Mouse (Mus musculus) myocyte (in vitro differentiated cells): ENCODE data around the gene Wdr27. TPM values are rescaled to one million over a fixed set of nuclear protein-coding genes. Genes with fewer than 3 reads are reported as not detected.
"Not testable (repeated sequence)": the region's sequence is repeated elsewhere in the genome, so short reads cannot be mapped to it uniquely, and the experiment has no call there.

Experiments used
- H3K27me3 ChIP-seq: one replicate; pipeline ENCODE4 v1.6.1; 2011; ENCODE audit not compliant: control insufficient read depth, insufficient read depth, insufficient read length
- H3K36me3 ChIP-seq: one replicate; pipeline ENCODE4 v1.6.1; 2011; ENCODE audit not compliant: control insufficient read depth, insufficient read depth
- H3K4me2 ChIP-seq: one replicate; pipeline ENCODE4 v1.6.1; 2011; ENCODE audit warnings: low read depth, control low read depth
- H3K4me3 ChIP-seq: one replicate; pipeline ENCODE4 v1.5.1; 2011; ENCODE audit warnings: mild to moderate bottlenecking, control low read depth, moderate library complexity
- H3K79me2 ChIP-seq: one replicate; pipeline ENCODE4 v1.6.1; 2011; ENCODE audit not compliant: control insufficient read depth, insufficient read depth
- H3ac ChIP-seq: one replicate; pipeline ENCODE4 v1.6.1; 2011; ENCODE audit not compliant: control insufficient read depth, insufficient read length
- CEBPB ChIP-seq: IDR thresholded peaks from 2 replicates; pipeline ENCODE4 v1.6.1; 2011; ENCODE audit warnings: mild to moderate bottlenecking, moderate library complexity; ENCODE audit not compliant: poor library complexity, insufficient read depth, severe bottlenecking
- E2F4 ChIP-seq: IDR thresholded peaks from one replicate; pipeline ENCODE4 v1.6.1; 2011; ENCODE audit warnings: mild to moderate bottlenecking, control low read depth, moderate library complexity; ENCODE audit not compliant: insufficient read depth
- MAX ChIP-seq: IDR thresholded peaks from one replicate; pipeline ENCODE4 v1.6.1; 2011; ENCODE audit warnings: low read depth, mild to moderate bottlenecking, control low read depth
- MYOD1 ChIP-seq, 3 experiments: IDR thresholded peaks; one replicate each; pipeline ENCODE4 v1.6.1; 2011; ENCODE audit warnings: control low read depth in 2 of 3, low read depth in 2 of 3, mild to moderate bottlenecking in 2 of 3, moderate library complexity in 1 of 3; ENCODE audit not compliant: insufficient read length in 2 of 3, control insufficient read depth in 1 of 3
- MYOG ChIP-seq, 3 experiments: IDR thresholded peaks; one replicate each; pipeline ENCODE4 v1.6.1; 2011; ENCODE audit warnings: control low read depth in 2 of 3, low read depth in 2 of 3, mild to moderate bottlenecking in 2 of 3; ENCODE audit not compliant: insufficient read length in 2 of 3, control insufficient read depth in 1 of 3, insufficient read depth in 1 of 3
- POLR2A ChIP-seq: IDR thresholded peaks from one replicate; pipeline ENCODE4 v1.6.1; 2011; ENCODE audit warnings: low read depth, mild to moderate bottlenecking, control low read depth, moderate library complexity; ENCODE audit not compliant: insufficient read length
- POLR2AphosphoS2 ChIP-seq: IDR thresholded peaks from one replicate; pipeline ENCODE4 v1.6.1; 2011; ENCODE audit warnings: low read depth, control low read depth; ENCODE audit not compliant: insufficient read length
- REST ChIP-seq: IDR thresholded peaks from one replicate; pipeline ENCODE4 v1.6.1; 2011; ENCODE audit warnings: mild to moderate bottlenecking, control low read depth, moderate library complexity; ENCODE audit not compliant: insufficient read depth, insufficient read length
- SRF ChIP-seq: IDR thresholded peaks from one replicate; pipeline ENCODE4 v1.6.1; 2011; ENCODE audit warnings: low read depth; ENCODE audit not compliant: control insufficient read depth, insufficient read length
- TCF12 ChIP-seq: IDR thresholded peaks from one replicate; pipeline ENCODE4 v1.6.1; 2011; ENCODE audit warnings: mild to moderate bottlenecking, control low read depth; ENCODE audit not compliant: poor library complexity, insufficient read depth, severe bottlenecking
- TCF3 ChIP-seq: IDR thresholded peaks from one replicate; pipeline ENCODE4 v1.6.1; 2011; ENCODE audit warnings: low read depth, control low read depth; ENCODE audit not compliant: insufficient read length
- USF1 ChIP-seq: IDR thresholded peaks from one replicate; pipeline ENCODE4 v1.6.1; 2011; ENCODE audit warnings: low read depth, mild to moderate bottlenecking, control low read depth, moderate library complexity
- polyA plus RNA-seq: library from polyadenylated mRNA; unstranded; fragments of >200 nt; fragmentation: generic; extraction: Trizol; gene quantifications from one replicate; pipeline ENCODE4 v1.2.1, GENCODE M21; 2012; ENCODE audit warnings: missing spikeins

The Wdr27 gene
- polyA plus RNA-seq, 1 experiment, result 8.0 TPM

GRCm38 (mm10) chr17:14960951-14961556, 18.1 kb upstream of the Wdr27 start, which contains the start of gene Phf10:
Gene Phf10 (minus strand): TSS chr17:14961273.
- peak within 1 kb of the TSS; percentile 100 for H3ac ChIP-seq
- H3K36me3 ChIP-seq, result peaks cover 28% of the 10 kb centered on the region
- TF ChIP-seq POLR2AphosphoS2, result peak; percentile 61
- TF ChIP-seq POLR2A, result peak; percentile 71
- H3K4me2 ChIP-seq, result peak within 1 kb of the TSS; percentile 80
- peaks cover 45% of the 10 kb centered on the region for H3K79me2 ChIP-seq
- peak within 1 kb of the TSS; percentile 61 for H3K4me3 ChIP-seq
- H3K27me3 ChIP-seq, result not testable (repeated sequence)

DNA sequence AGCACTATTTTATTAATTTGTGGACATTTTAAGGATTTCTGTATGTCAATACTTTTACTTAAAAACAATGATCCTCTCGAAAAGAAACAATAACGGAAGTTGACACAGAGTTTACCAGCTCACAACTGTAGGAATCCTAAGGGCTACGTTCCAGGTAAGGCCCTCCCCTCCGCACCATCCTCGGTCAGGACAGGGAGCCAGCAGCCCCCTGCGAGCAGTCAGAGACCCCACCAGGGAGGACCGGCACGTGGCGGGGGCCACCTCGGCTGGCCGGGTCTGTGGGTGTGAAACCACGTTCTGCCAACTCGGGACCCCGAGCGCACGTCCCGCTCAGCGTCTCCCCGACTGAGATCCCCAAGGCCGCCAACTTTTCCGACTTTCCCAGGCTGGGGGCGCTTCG, 17.6 kb upstream of the Wdr27 start:
- peak overlapping the region; percentile 61 for H3K4me3 ChIP-seq
- H3K79me2 ChIP-seq, result peaks cover 50% of the 10 kb centered on the region
- H3K36me3 ChIP-seq, result peaks cover 33% of the 10 kb centered on the region
- peak overlapping the region; percentile 80 for H3K4me2 ChIP-seq
- no peak for TF ChIP-seq POLR2AphosphoS2
- TF ChIP-seq REST, result no peak
- TF ChIP-seq TCF3, result no peak
- no peak for TF ChIP-seq MAX
- TF ChIP-seq E2F4, result no peak
- no peak for TF ChIP-seq MYOG (IDR thresholded peaks at IDR 0.05; ENCODE audit: control insufficient read depth in 1 of 3, insufficient read depth in 1 of 3, insufficient read length in 2 of 3, low read depth in 2 of 3)
- TF ChIP-seq CEBPB, result no peak
- no peak for TF ChIP-seq USF1
- no peak for TF ChIP-seq MYOD1 (IDR thresholded peaks at IDR 0.05; ENCODE audit: control insufficient read depth in 1 of 3, insufficient read length in 2 of 3, low read depth in 2 of 3)
- TF ChIP-seq POLR2A, result no peak
- TF ChIP-seq SRF, result no peak
- no peak for TF ChIP-seq TCF12
- H3ac ChIP-seq, result peak overlapping the region; percentile 100
- H3K27me3 ChIP-seq, result no peaks in the 10 kb centered on the region

DNA sequence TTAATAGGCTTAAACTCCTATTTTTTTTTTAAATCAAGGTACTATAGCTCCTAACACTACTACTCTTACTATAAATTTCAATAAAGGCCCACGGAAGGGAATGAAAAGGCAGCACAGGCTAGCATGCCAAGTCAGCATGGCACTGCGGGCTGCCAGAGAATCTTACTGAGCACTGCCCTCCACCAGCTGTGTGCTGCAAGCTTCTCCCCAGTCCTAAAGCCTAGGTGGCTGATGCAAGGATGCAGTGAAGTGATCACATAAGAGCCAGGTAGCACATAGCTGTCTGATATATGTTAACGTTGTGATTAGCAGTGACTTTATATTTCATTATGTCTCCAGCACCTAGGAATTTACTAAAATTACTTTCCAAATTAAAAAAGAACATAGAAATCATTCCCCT, 17.0 kb upstream of the Wdr27 start:
- H3K27me3 ChIP-seq, result no peaks in the 10 kb centered on the region
- H3K36me3 ChIP-seq, result peaks cover 37% of the 10 kb centered on the region
- TF ChIP-seq MAX (no peak), TCF3 (no peak), E2F4 (no peak), TCF12 (no peak), CEBPB (peak; percentile 76), SRF (no peak), MYOG (IDR thresholded peaks at IDR 0.05; ENCODE audit: control insufficient read depth in 1 of 3, insufficient read depth in 1 of 3, insufficient read length in 2 of 3, low read depth in 2 of 3) (peak; percentile 32 to 72 (median 35)), USF1 (no peak), MYOD1 (IDR thresholded peaks at IDR 0.05; ENCODE audit: control insufficient read depth in 1 of 3, insufficient read length in 2 of 3, low read depth in 2 of 3) (peak in 1 of 3 experiments; percentile 57), REST (no peak), POLR2AphosphoS2 (peak; percentile 78), POLR2A (peak; percentile 72)
- H3ac ChIP-seq, result peak overlapping the region; percentile 100
- H3K79me2 ChIP-seq, result peaks cover 53% of the 10 kb centered on the region
- H3K4me2 ChIP-seq, result peak overlapping the region; percentile 80
- H3K4me3 ChIP-seq, result peak overlapping the region; percentile 61

- Histone ChIP-seq H3K27me3 (no peaks in the 10 kb centered on the region), H3K36me3 (peaks cover 49% of the 10 kb centered on the region), H3K4me2 (peak overlapping the region; percentile 80), H3K79me2 (peaks cover 64% of the 10 kb centered on the region), H3K4me3 (peak overlapping the region; percentile 61), H3ac (no peak overlapping the region)
- no peak for TF ChIP-seq TCF3
- TF ChIP-seq E2F4, result no peak
- no peak for TF ChIP-seq MAX
- TF ChIP-seq SRF, result no peak
- no peak for TF ChIP-seq POLR2A
These were observed 15.8 kb upstream of the Wdr27 start for GRCm38 (mm10) chr17:14958686-14959327.

DNA sequence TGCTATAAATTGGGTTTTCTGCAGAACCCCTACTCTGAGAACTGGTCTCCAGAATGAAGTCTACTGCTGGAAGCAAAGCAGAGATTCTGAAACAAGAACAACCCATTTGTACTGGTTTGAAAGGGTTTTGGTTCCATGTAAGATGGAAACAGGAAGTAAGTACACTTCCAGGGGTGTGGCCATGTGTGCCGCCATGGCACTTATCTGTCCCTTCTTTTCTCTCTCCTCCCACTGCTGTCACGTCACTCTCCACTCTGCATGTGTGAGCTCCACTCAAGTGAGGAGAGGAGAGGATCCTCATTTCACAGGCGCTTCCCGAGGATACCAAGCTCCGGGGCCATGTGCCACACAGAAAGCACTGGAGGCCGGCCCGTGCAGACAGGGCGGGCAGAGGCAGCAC, 10.5 kb upstream of the Wdr27 start:
- Histone ChIP-seq H3K27me3 (no peaks in the 10 kb centered on the region), H3K4me2 (no peak overlapping the region), H3K79me2 (peaks cover 51% of the 10 kb centered on the region), H3K4me3 (no peak overlapping the region), H3ac (no peak overlapping the region), H3K36me3 (peaks cover 91% of the 10 kb centered on the region)
- TF ChIP-seq MYOD1 (IDR thresholded peaks at IDR 0.05; ENCODE audit: control insufficient read depth in 1 of 3, insufficient read length in 2 of 3, low read depth in 2 of 3) (no peak), SRF (no peak), MAX (no peak), USF1 (no peak), REST (no peak)
